Mouse (Mus musculus) left cerebral cortex, adult 6 months (tissue): ENCODE data around the gene Sycn. TPM values are rescaled to one million over a fixed set of nuclear protein-coding genes. Genes with fewer than 3 reads are reported as not detected.

Experiments used
- long read RNA-seq, 2 experiments: library from polyadenylated mRNA; unstranded; transcript quantifications; one replicate each; pipeline ENCODE4 v2.0.0; 2019 to 2020
- polyA plus RNA-seq: library from polyadenylated mRNA; unstranded; fragments of <200 nt; fragmentation: Nextera tagmentation; gene quantifications from 2 replicates; pipeline ENCODE4 v1.2.3, GENCODE M21; 2021

The Sycn gene
- polyA plus RNA-seq: not detected in 2 replicates
- long read RNA-seq, experiment 1: 0 reads
- long read RNA-seq, experiment 2: 0 reads

DNA sequence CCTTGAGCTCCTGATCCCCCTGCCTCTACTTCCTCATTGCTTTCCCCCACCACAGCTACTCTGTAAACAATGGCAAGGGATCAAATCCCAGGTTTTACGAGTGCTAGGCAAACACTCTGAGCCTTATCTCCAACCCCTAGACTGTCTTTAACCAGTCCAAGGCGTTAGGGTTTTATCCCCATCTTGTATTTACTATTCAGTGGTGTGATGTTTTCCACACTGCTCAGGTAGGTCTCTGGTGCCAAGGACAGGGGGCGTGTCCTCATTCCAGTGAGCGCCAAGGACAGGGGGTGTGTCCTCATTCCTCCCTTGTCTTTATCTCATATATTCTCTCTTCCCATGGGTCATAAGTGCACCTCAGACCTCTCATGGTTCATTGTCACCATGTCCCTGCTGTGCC is at the start of gene Sycn:
Gene Sycn, plus strand, starts transcription at position 360 of the 400 bp plus-strand sequence.

DNA sequence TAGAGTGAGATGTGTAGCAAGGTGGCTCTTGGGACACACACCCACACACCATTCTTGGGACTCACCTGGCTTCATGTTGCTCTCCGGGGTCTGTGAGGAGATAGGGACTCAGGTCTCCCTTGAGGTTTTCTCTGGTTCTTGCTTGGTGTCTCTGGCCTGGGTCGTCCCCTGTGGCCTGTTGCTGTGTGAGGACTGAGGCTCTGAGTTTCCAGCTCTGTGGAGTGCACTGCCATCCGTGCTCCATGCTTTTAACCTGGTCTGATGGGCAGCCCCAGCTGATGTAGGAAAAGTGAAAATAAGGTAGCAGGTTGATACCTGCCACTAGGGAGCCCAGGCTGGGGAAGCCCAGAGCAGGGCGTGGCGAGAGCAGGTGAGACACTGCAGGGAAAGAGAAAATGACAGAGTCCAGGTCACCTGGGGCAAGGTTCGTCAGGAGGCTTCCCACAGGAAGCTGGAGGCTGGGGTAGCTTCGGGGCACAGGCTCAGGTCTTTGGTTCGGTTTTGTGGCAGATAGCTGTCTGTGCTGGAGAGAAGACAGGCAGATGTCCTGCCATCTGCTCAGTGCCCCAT is 30.2 kb upstream of the Sycn start, which contains the start of gene Ifnl2:
Gene Ifnl2, minus strand, starts transcription at position 51 of the 570 bp plus-strand sequence.

DNA sequence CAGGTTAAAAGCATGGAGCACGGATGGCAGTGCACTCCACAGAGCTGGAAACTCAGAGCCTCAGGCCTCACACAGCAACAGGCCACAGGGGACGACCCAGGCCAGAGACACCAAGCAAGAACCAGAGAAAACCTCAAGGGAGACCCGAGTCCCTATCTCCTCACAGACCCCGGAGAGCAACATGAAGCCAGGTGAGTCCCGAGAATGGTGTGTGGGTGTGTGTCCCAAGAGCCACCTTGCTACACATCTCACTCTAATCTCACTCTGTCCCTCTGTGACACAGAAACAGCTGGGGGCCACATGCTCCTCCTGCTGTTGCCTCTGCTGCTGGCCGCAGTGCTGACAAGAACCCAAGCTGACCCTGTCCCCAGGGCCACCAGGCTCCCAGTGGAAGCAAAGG is 18.1 kb upstream of the Sycn start, which contains the start of gene Ifnl3:
Gene Ifnl3, plus strand, starts transcription at position 301 of the 400 bp plus-strand sequence.

DNA sequence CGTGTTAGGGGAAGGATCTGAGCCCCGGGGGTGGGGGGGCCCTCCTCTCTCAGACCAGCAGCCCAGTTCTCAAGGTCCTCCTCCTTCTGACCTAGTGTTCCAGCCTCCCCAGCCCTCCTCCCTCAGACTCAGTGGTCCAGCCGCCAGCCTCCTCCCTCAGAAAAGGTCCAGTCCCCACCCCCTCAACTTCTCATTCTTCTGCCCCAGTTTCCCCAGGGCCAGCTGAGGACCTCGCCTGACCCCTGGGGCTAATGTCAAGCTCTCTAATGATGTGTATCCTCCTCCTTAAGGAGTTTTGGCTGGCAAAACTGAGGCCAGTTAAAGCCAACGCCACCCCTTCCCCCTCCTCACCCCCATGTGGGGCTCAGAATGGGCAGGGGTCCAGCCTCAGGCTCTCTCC is 6.5 kb downstream of the Sycn start, which contains the start of gene Nccrp1:
Gene Nccrp1, minus strand, starts transcription at position 101 of the 400 bp plus-strand sequence.

Other genes starting within 250 kb of the Sycn start
- gene Selenov, start 249.7 kb upstream of the Sycn start, polyA plus RNA-seq: 0.48 and 1.1 TPM in 2 replicates
- gene Dll3, start 238.6 kb upstream of the Sycn start, polyA plus RNA-seq: 2.5 and 2.6 TPM in 2 replicates
- 78.9 and 84.1 TPM in 2 replicates for gene Timm50, start 228.8 kb upstream of the Sycn start, polyA plus RNA-seq
- gene Supt5, start 202.1 kb upstream of the Sycn start, polyA plus RNA-seq: 37.9 and 54.9 TPM in 2 replicates
- 1,527 and 1,591 TPM in 2 replicates for gene Rps16, start 190.2 kb upstream of the Sycn start, polyA plus RNA-seq
- gene Plekhg2, start 168.3 kb upstream of the Sycn start, polyA plus RNA-seq: 0.76 and 0.94 TPM in 2 replicates
- 0.63 and 1.9 TPM in 2 replicates for gene Zfp36, start 160.6 kb upstream of the Sycn start, polyA plus RNA-seq
- 67.8 and 75.0 TPM in 2 replicates for gene Med29, start 148.2 kb upstream of the Sycn start, polyA plus RNA-seq
- 36.9 and 42.4 TPM in 2 replicates for gene Paf1, start 147.9 kb upstream of the Sycn start, polyA plus RNA-seq
- 5.8 and 7.2 TPM in 2 replicates for gene Gmfg, start 103.4 kb upstream of the Sycn start, polyA plus RNA-seq
- gene Lrfn1, start 88.9 kb upstream of the Sycn start, polyA plus RNA-seq: 4.3 and 24.4 TPM in 2 replicates
- not detected in 2 replicates for gene Ifnl2, start 30.4 kb upstream of the Sycn start, polyA plus RNA-seq
- not detected in 2 replicates for gene Ifnl3, start 18.0 kb upstream of the Sycn start, polyA plus RNA-seq
- gene Nccrp1, start 6.4 kb downstream of the Sycn start, polyA plus RNA-seq: 0.09 TPM in 1 of 2 replicates, not detected in the other
- 7.5 and 9.2 TPM in 2 replicates for gene Samd4b, start 57.3 kb downstream of the Sycn start, polyA plus RNA-seq
- 5.4 and 6.1 TPM in 2 replicates for gene Pak4, start 57.3 kb downstream of the Sycn start, polyA plus RNA-seq
- 0.59 and 0.70 TPM in 2 replicates for gene Acp7, start 90.4 kb downstream of the Sycn start, polyA plus RNA-seq
- 14.4 and 14.5 TPM in 2 replicates for gene Fbxo27, start 152.0 kb downstream of the Sycn start, polyA plus RNA-seq
- gene Fbxo17, start 175.9 kb downstream of the Sycn start, polyA plus RNA-seq: 2.5 and 4.3 TPM in 2 replicates
- 233 and 280 TPM in 2 replicates for gene Mrps12, start 200.9 kb downstream of the Sycn start, polyA plus RNA-seq
- 11.2 and 15.1 TPM in 2 replicates for gene Sars2, start 201.1 kb downstream of the Sycn start, polyA plus RNA-seq
- 1.3 and 1.8 TPM in 2 replicates for gene Ccer2, start 215.3 kb downstream of the Sycn start, polyA plus RNA-seq
- 147 and 180 TPM in 2 replicates for gene Sirt2, start 225.8 kb downstream of the Sycn start, polyA plus RNA-seq
- gene Nfkbib, start 226.6 kb downstream of the Sycn start, polyA plus RNA-seq: 68.6 and 74.6 TPM in 2 replicates
- gene Rinl, start 248.1 kb downstream of the Sycn start, polyA plus RNA-seq: 3.7 and 3.9 TPM in 2 replicates